Mouse (Mus musculus) spleen, adult 18-20 months (tissue): ENCODE measurements around the gene Fdx1.

ENCODE experiments used
- DNase-seq, 2 experiments: peaks; one replicate each; pipeline ENCODE4 v3.0.0; 2022; ENCODE audit warnings: mixed read lengths in 2 of 2

Gene Fdx1

DNA sequence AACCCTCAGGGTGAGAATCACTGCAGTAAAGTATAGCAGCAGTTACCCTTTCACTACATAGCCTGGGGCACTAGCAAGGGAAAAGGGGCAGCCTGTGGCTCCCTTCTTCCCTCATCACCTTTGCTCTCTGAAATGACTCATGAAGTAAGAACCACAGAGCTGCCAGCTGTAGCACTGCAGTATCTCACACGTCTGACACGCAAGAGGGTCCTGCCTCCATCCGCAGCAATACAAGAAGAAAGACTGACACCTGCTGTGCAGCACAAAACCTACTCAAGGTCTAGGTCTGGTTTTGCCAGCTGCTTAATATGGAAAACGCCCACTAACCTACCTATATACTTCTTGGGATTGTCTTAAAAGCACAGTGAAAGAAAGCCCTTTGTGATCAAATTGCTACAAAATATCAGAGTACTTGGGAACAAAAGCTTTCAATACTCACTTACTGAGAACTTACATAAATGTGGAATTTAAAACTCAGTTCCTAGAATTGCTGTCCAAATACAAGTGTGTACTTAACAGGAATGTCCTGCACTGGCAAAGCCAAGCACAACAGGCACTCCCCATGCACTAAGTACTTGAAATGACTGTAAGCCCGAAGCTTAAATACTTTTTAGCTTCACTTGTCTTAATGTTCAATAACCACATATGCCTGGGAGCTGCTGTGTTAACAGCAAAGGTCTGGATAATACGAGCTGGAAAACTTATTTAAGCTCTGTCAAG, 2.0 kb downstream of the Fdx1 start:
- DNase-seq: no peak

- DNase-seq: no peak
Measured at GRCm38 (mm10) chr9:51960331-51960730, 3.0 kb downstream of the Fdx1 start.

- no peak for DNase-seq
Measured at GRCm38 (mm10) chr9:51958981-51959380, 4.4 kb downstream of the Fdx1 start.

GRCm38 (mm10) chr9:51957025-51957424, 6.3 kb downstream of the Fdx1 start:
- DNase-seq: no peak

DNA sequence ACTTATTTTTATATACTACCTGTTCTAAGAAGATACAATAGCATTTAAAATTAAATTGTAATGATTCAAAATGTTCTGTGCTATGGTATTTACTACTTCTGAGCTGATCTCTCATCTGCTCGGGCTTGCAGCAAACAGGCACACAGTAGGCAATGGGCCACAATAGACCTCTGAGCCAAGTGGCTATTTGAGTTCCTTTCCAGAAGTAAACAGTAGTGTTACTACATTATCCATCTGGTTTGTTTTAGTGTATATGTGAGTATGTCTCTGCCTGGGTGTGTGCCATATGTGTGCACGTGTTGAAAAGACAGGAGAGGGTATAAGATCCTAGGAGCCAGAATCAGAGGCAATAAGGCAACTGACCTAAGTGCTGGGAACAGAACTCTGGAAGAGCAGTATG, 6.9 kb downstream of the Fdx1 start:
- no peak for DNase-seq

- DNase-seq: no peak
Measured at GRCm38 (mm10) chr9:51951337-51951736, 12.0 kb downstream of the Fdx1 start.

- no peak for DNase-seq
Measured at GRCm38 (mm10) chr9:51950667-51951066, 12.7 kb downstream of the Fdx1 start.

- DNase-seq: no peak
Measured at GRCm38 (mm10) chr9:51950225-51950624, 13.1 kb downstream of the Fdx1 start.

GRCm38 (mm10) chr9:51943934-51944333, 19.4 kb downstream of the Fdx1 start:
- DNase-seq: no peak

DNA sequence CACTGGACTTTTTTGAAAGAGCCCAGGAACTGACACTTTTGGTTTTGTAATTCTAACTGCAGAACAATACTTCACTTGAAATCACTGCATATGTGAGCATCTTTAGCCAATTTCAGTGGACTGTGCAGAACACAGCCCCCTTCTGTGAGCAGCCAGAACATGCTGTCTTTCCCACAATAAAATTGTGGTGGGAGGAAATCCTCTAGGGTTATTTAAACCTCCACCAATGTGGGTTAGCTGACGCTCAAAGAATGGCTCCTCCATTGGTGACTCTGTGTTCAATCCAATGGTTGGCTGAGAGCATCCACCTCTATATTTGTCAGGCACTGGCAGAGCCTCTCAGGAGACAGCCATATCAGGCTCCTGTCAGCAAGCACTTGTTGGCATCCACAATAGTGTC, 28.7 kb downstream of the Fdx1 start:
- DNase-seq: no peak

DNA sequence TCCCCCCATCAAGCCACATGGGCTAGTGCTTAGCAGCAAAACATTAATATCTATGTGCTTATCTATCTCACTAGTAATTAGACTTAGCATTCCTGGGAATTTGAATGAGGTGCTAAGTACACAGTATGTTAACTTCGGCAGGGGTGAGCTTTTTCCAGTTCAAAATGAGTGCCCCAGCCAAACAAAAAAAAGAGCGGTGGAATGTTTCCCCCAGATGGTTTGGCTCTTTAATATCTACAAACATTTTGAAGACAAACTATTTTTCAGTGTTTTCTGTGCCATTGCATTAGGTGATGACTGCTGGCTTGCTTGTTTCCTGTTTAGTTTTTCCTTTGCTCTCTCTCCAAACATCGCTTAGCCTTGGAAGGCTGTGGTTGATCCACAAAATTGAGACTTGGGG, 31.4 kb downstream of the Fdx1 start:
- no peak for DNase-seq

DNA sequence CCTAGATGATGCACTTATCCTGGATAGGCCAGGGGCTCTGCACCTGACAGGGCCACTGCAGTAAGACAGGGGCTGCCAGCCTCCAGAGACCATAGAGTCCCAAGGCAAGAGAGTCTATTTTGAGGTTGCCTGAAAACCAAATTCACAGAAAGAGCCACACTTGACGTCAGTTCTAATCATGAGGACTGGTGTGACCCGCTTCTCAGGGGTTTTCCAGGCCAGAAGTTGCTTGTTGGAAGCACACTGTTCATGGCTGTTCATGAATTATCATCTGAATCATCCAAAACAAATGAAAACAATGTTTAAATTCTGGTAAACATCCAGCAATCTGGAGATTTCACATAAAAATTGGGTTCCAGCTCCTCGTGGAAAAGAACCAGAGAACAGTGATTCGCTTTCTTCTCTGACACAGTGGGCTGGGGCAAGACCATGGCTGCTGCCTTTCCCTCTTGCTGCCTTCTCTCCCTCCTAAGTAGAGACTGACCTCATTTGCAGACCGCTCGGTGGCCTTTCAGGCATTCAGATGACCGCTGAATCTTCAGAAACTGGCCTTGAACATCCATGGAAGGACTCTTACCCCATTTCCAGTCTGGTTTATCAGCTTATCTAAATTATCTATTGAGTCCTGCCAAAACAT, 32.2 kb downstream of the Fdx1 start:
- no peak for DNase-seq

DNA sequence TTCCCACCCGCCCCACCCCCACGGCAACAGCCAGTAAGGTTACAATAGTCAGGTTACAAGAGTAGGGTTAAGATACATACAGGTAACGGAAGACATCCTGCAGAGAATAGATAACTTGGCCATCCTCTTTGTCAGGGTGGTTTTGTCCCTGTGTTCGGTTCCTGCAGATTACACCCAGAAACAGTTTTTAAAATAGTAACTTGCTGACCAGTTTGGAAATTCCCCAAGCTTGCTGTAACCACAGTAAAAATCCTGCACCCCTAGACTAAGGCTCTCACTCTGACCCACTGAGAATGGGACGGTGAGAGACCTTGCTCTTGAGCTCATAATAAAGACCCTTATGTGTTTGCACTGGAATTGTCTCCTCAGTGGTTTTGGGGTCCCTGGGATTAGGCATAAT, 33.4 kb downstream of the Fdx1 start:
- no peak for DNase-seq

GRCm38 (mm10) chr9:51928659-51929058, 34.7 kb downstream of the Fdx1 start:
- no peak for DNase-seq

DNA sequence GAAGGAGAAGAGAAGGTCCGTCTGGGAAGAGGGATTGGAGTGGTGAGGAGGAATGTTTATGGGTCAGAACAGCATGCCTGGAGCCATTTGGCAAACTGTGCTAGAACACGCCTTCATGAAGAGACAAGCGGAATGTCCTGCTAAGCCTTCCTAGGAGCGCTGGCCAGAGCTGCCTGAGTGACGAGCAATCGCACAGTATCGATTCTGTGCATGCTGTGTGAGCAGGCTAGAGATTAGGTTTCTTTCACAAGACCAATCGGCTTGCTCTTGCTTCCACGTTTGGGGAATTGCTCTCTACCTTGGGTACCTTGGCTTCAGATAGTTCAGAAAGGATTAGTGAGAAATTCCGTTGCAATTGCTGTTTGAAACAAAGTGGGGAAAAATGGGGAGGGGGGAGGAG, 35.2 kb downstream of the Fdx1 start:
- no peak for DNase-seq

GRCm38 (mm10) chr9:51927680-51928079, 35.7 kb downstream of the Fdx1 start:
- no peak for DNase-seq

DNA sequence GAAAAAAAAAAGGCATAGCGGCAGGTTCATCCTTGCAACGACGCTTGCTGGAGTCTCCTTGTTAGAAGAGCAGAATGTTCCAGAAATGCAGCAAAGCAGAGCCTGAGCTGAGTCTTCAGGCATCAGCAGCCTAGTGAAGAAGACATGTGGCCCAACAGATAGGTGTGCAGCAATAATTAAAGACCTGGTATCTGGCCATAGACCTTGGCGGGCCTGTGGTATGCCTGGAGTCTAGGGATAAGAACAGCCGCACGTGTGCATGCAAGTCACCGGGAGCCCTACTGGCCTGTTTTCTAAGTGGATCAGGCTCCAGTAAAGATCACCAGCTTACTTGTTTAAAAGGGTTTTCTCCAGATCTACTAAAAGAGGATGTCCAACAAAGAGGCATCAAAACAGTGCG, 36.7 kb downstream of the Fdx1 start:
- no peak for DNase-seq

GRCm38 (mm10) chr9:51924551-51925081, 38.7 kb downstream of the Fdx1 start:
- DNase-seq: no peak

- no peak for DNase-seq
Measured at GRCm38 (mm10) chr9:51922756-51923155, 40.6 kb downstream of the Fdx1 start.

- DNase-seq: no peak
Measured at GRCm38 (mm10) chr9:51915580-51915979, 47.8 kb downstream of the Fdx1 start.

GRCm38 (mm10) chr9:51914481-51915120, 48.8 kb downstream of the Fdx1 start:
- DNase-seq: no peak

DNA sequence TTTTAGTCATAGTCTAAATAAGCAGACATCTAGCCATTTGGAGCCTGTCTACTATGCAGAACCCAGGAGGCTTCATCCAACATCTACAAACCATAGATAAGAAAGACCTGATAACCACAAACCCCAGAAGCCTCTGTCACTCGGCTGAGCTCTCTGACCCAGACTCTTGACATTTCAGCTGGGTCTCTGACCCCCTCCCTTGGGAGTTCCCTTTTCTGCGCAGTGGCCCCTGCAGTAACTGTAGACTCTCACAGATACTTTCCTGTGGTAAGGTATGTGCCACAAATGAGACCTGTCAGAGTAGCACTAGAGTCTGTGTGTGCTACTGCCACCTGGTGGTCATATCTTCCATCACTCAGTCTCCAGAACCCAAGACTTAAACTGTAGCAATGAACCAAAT, 54.5 kb downstream of the Fdx1 start:
- DNase-seq: peak in 1 of 2 experiments; percentile 56

- no peak for DNase-seq
Measured at GRCm38 (mm10) chr9:51908255-51908654, 55.1 kb downstream of the Fdx1 start.

DNA sequence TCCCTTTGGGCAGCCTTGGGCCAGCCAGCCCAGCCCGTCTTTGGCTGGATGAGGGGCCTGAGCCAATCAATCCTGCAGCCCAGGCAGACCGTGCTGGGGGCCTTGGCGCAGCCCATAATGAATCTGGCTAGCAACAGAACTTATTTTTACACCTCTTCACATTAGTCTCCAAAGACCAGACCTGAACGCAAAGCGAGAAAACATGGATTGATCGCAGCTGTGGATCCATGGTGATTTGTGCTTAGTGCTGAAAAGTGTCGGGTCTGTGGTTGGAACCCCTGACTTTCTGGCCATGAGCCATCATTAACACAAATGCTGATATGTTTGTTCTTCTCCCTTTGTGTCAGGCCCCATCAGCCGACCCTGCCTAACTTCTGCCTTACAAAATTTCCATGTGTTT, 56.4 kb downstream of the Fdx1 start:
- no peak for DNase-seq
